Mouse (Mus musculus): ENCODE measurements at regions not wholly inside any gene's neighbourhood (a gene's known extent, or its start where the extent isn't known, plus 50 kb on each side); places are given as distances from the start of the nearest gene placed in this dataset.
"Not testable (repeated sequence)": the region's sequence is repeated elsewhere in the genome, so short reads cannot be mapped to it uniquely, and the experiment has no call there.

DNA sequence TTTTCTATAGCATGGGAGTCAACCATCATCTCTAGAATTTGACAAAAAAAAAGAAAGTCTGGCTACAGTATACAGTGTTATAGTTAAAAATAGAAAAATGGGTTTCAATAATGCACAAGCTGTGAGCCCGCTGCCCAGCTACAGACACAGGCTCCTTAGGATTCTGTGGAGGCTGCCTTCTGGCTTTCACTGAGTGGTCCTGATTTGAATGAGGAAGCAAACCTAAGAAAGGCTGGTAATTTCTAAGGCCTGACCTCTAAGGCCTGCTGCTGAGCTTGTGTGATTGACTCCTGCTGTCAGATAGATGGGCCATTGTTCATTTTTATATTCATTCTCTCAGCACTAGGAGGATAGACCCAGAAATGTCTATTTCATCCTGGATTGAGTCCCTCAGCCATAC is 67.7 kb downstream of the Alg10b start:
- WGBS = 94% methylated on average over 1 of the region's 1 CpGs
- no peak overlapping the region for H3K27ac ChIP-seq (ENCODE audit: low read length)
- no peak for ATAC-seq (ENCODE audit: low read depth)

GRCm38 (mm10) chr15:90294353-90294922 is 70.3 kb downstream of the Alg10b start:
- Histone ChIP-seq H3K36me3 (ENCODE audit: control insufficient read depth, insufficient read depth, low read length) (no peaks in the 10 kb centered on the region), H3K9ac (ENCODE audit: low read length) (no peak overlapping the region), H3K4me3 (ENCODE audit: low read length) (no peak overlapping the region), H3K27ac (ENCODE audit: low read length) (no peak overlapping the region), H3K4me2 (ENCODE audit: low read depth, low read length) (no peak overlapping the region), H3K4me1 (replicated peaks; ENCODE audit: control insufficient read depth, insufficient read depth, low read length) (no peaks in the 10 kb centered on the region), H3K9me3 (ENCODE audit: control insufficient read depth, low read length) (no peaks in the 10 kb centered on the region), H3K27me3 (ENCODE audit: control insufficient read depth, insufficient read depth, low read depth, low read length) (no peaks in the 10 kb centered on the region)
- WGBS = 52% methylated on average over 2 of the region's 2 CpGs
- ATAC-seq (ENCODE audit: low read depth) = no peak

More for the DNA sequence above, 67.7 kb downstream of the Alg10b start:
- no peak overlapping the region for H3K4me2 ChIP-seq (ENCODE audit: low read depth, low read length)
- H3K4me1 ChIP-seq (replicated peaks; ENCODE audit: control insufficient read depth, insufficient read depth, low read length) = no peaks in the 10 kb centered on the region
- H3K27me3 ChIP-seq (ENCODE audit: control insufficient read depth, insufficient read depth, low read depth, low read length) = no peaks in the 10 kb centered on the region
- no peak overlapping the region for H3K4me3 ChIP-seq (ENCODE audit: low read length)
- no peak overlapping the region for H3K9ac ChIP-seq (ENCODE audit: low read length)
- no peaks in the 10 kb centered on the region for H3K36me3 ChIP-seq (ENCODE audit: control insufficient read depth, insufficient read depth, low read length)
- no peaks in the 10 kb centered on the region for H3K9me3 ChIP-seq (ENCODE audit: control insufficient read depth, low read length)

GRCm38 (mm10) chr15:90298566-90298965 is 74.5 kb downstream of the Alg10b start:
- H3K9ac ChIP-seq (ENCODE audit: low read length) = no peak overlapping the region
- no peaks in the 10 kb centered on the region for H3K4me1 ChIP-seq (replicated peaks; ENCODE audit: control insufficient read depth, insufficient read depth, low read length)
- H3K9me3 ChIP-seq (ENCODE audit: control insufficient read depth, low read length) = no peaks in the 10 kb centered on the region
- no peaks in the 10 kb centered on the region for H3K36me3 ChIP-seq (ENCODE audit: control insufficient read depth, insufficient read depth, low read length)
- H3K4me2 ChIP-seq (ENCODE audit: low read depth, low read length) = no peak overlapping the region
- no peak overlapping the region for H3K4me3 ChIP-seq (ENCODE audit: low read length)
- ATAC-seq (ENCODE audit: low read depth) = no peak
- H3K27ac ChIP-seq (ENCODE audit: low read length) = no peak overlapping the region
- no peaks in the 10 kb centered on the region for H3K27me3 ChIP-seq (ENCODE audit: control insufficient read depth, insufficient read depth, low read depth, low read length)
- 77% methylated on average over 7 of the region's 7 CpGs for WGBS

DNA sequence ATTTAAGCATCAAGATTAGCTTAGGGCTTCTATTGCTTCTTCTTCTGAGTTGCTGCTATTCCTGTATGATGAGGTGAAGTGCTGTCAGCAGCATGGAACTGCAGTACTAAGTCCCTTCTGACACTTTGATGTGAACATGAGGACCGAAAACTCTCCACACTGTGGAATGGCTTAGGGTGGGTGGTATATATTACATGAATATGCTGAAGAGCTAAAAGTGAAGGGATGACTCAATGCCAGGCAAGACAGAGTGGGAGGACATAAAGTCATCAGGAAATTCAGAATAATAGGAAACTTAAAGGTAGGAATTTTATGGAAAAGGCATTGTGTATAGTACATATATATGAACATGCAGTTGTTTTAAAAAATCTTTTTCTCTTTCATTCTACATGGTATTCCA is 79.3 kb downstream of the Alg10b start:
- no peak overlapping the region for H3K4me3 ChIP-seq (ENCODE audit: low read length)

DNA sequence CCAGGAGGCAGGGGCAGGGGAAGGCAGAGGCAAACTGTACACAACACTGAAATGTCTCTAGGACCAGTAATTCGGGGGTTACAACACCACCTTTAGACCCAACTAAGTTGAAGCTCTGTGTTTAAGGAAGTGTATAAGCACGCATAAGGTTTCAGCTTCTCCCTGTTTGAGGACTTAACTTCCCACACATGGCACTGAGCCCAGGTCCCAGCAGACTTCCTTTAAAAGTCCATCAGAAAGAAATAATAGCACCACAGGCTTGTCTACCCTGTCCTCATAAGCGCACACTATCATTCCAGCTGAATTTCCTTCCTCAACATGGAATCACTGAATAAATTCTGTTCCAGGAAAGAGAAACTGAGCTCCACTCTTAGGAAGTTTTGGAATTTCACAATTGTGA is 80.9 kb downstream of the Alg10b start:
- H3K9ac ChIP-seq (ENCODE audit: low read length) = no peak overlapping the region
- WGBS = 53% methylated on average over 3 of the region's 3 CpGs
- no peak overlapping the region for H3K4me2 ChIP-seq (ENCODE audit: low read depth, low read length)
- H3K27me3 ChIP-seq (ENCODE audit: control insufficient read depth, insufficient read depth, low read depth, low read length) = no peaks in the 10 kb centered on the region
- H3K4me1 ChIP-seq (replicated peaks; ENCODE audit: control insufficient read depth, insufficient read depth, low read length) = no peaks in the 10 kb centered on the region
- no peak overlapping the region for H3K27ac ChIP-seq (ENCODE audit: low read length)
- ATAC-seq (ENCODE audit: low read depth) = no peak
- H3K36me3 ChIP-seq (ENCODE audit: control insufficient read depth, insufficient read depth, low read length) = no peaks in the 10 kb centered on the region
- H3K4me3 ChIP-seq (ENCODE audit: low read length) = no peak overlapping the region
- H3K9me3 ChIP-seq (ENCODE audit: control insufficient read depth, low read length) = no peaks in the 10 kb centered on the region

More for the DNA sequence above, 79.3 kb downstream of the Alg10b start:
- no peak for ATAC-seq (ENCODE audit: low read depth)
- Histone ChIP-seq H3K9me3 (ENCODE audit: control insufficient read depth, low read length) (no peaks in the 10 kb centered on the region), H3K27ac (ENCODE audit: low read length) (no peak overlapping the region), H3K4me2 (ENCODE audit: low read depth, low read length) (no peak overlapping the region), H3K27me3 (ENCODE audit: control insufficient read depth, insufficient read depth, low read depth, low read length) (no peaks in the 10 kb centered on the region), H3K9ac (ENCODE audit: low read length) (no peak overlapping the region), H3K36me3 (ENCODE audit: control insufficient read depth, insufficient read depth, low read length) (no peaks in the 10 kb centered on the region), H3K4me1 (replicated peaks; ENCODE audit: control insufficient read depth, insufficient read depth, low read length) (no peaks in the 10 kb centered on the region)
- 90% methylated on average over 1 of the region's 1 CpGs for WGBS

DNA sequence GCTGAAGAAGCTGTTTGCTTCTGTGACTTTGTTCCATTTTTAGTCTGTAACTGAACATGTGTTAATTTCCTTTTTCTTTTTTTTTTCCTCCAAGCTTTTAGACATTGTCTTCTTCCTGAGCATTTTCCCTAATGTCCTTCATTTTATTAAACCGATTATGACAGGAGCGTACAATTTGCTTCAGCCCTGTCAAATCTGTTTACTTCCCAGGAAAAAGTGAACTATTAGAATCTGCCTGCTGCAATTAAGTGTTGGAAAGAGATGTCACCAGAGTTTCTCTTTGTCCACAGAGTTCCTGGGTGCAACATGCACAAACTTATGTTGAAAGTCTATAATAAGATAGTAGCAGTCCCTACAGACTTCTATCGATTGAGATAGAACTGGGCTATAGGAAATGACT is 82.8 kb downstream of the Alg10b start:
- Histone ChIP-seq H3K27me3 (ENCODE audit: control insufficient read depth, insufficient read depth, low read depth, low read length) (no peaks in the 10 kb centered on the region), H3K36me3 (ENCODE audit: control insufficient read depth, insufficient read depth, low read length) (no peaks in the 10 kb centered on the region), H3K9ac (ENCODE audit: low read length) (no peak overlapping the region), H3K4me3 (ENCODE audit: low read length) (no peak overlapping the region), H3K4me2 (ENCODE audit: low read depth, low read length) (no peak overlapping the region), H3K4me1 (replicated peaks; ENCODE audit: control insufficient read depth, insufficient read depth, low read length) (no peaks in the 10 kb centered on the region), H3K9me3 (ENCODE audit: control insufficient read depth, low read length) (no peaks in the 10 kb centered on the region), H3K27ac (ENCODE audit: low read length) (no peak overlapping the region)
- WGBS = 50% methylated on average over 3 of the region's 3 CpGs
- ATAC-seq (ENCODE audit: low read depth) = no peak

DNA sequence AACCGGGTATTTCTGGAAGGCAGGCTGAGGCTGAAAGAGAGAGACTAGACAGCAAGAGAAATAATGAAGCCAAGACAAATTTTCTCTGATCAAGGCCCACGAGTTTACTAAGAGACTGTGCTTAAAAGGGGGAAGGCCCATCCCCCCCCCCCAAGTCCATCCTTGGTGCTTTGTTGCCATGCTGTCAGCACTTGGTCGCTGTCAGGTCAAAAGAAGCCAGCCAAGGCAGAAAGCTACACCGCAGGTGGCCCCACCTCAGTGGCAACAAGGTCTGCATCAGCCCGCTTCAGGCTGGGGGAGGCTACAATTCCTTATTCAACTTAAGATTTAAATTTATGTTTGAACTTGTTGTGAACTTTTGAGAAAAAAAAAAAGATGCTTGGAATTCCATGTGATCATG is 84.3 kb downstream of the Alg10b start:
- not testable (repeated sequence) for H3K36me3 ChIP-seq (ENCODE audit: control insufficient read depth, insufficient read depth, low read length); ATAC-seq (ENCODE audit: low read depth); H3K4me1 ChIP-seq (replicated peaks; ENCODE audit: control insufficient read depth, insufficient read depth, low read length); H3K4me3 ChIP-seq (ENCODE audit: low read length); H3K9me3 ChIP-seq (ENCODE audit: control insufficient read depth, low read length); H3K9ac ChIP-seq (ENCODE audit: low read length); H3K27ac ChIP-seq (ENCODE audit: low read length); H3K4me2 ChIP-seq (ENCODE audit: low read depth, low read length); H3K27me3 ChIP-seq (ENCODE audit: control insufficient read depth, insufficient read depth, low read depth, low read length)
- WGBS = 38% methylated on average over 5 of the region's 5 CpGs

GRCm38 (mm10) chr15:90308869-90309268 is 84.8 kb downstream of the Alg10b start:
- Histone ChIP-seq H3K4me1 (replicated peaks; ENCODE audit: control insufficient read depth, insufficient read depth, low read length) (no peaks in the 10 kb centered on the region), H3K27ac (ENCODE audit: low read length) (no peak overlapping the region), H3K36me3 (ENCODE audit: control insufficient read depth, insufficient read depth, low read length) (no peaks in the 10 kb centered on the region), H3K9ac (ENCODE audit: low read length) (no peak overlapping the region), H3K9me3 (ENCODE audit: control insufficient read depth, low read length) (no peaks in the 10 kb centered on the region), H3K4me2 (ENCODE audit: low read depth, low read length) (no peak overlapping the region), H3K27me3 (ENCODE audit: control insufficient read depth, insufficient read depth, low read depth, low read length) (no peaks in the 10 kb centered on the region), H3K4me3 (ENCODE audit: low read length) (no peak overlapping the region)
- no peak for ATAC-seq (ENCODE audit: low read depth)
- 34% methylated on average over 1 of the region's 1 CpGs for WGBS

- Histone ChIP-seq H3K36me3 (ENCODE audit: control insufficient read depth, insufficient read depth, low read length) (no peaks in the 10 kb centered on the region), H3K9ac (ENCODE audit: low read length) (no peak overlapping the region), H3K27me3 (ENCODE audit: control insufficient read depth, insufficient read depth, low read depth, low read length) (no peaks in the 10 kb centered on the region), H3K9me3 (ENCODE audit: control insufficient read depth, low read length) (no peaks in the 10 kb centered on the region), H3K27ac (ENCODE audit: low read length) (no peak overlapping the region), H3K4me1 (replicated peaks; ENCODE audit: control insufficient read depth, insufficient read depth, low read length) (no peaks in the 10 kb centered on the region), H3K4me3 (ENCODE audit: low read length) (no peak overlapping the region), H3K4me2 (ENCODE audit: low read depth, low read length) (no peak overlapping the region)
- no peak for ATAC-seq (ENCODE audit: low read depth)
Observed at GRCm38 (mm10) chr15:90309664-90310063, 85.6 kb downstream of the Alg10b start.

- Histone ChIP-seq H3K36me3 (ENCODE audit: control insufficient read depth, insufficient read depth, low read length) (no peaks in the 10 kb centered on the region), H3K9me3 (ENCODE audit: control insufficient read depth, low read length) (no peaks in the 10 kb centered on the region), H3K4me1 (replicated peaks; ENCODE audit: control insufficient read depth, insufficient read depth, low read length) (no peaks in the 10 kb centered on the region), H3K9ac (ENCODE audit: low read length) (no peak overlapping the region), H3K4me2 (ENCODE audit: low read depth, low read length) (no peak overlapping the region), H3K27me3 (ENCODE audit: control insufficient read depth, insufficient read depth, low read depth, low read length) (no peaks in the 10 kb centered on the region), H3K4me3 (ENCODE audit: low read length) (no peak overlapping the region), H3K27ac (ENCODE audit: low read length) (no peak overlapping the region)
- no peak for ATAC-seq (ENCODE audit: low read depth)
- 46% methylated on average over 3 of the region's 3 CpGs for WGBS
Observed at GRCm38 (mm10) chr15:90321774-90322173, 97.7 kb downstream of the Alg10b start.
